In genomic region chr6:50382196-50382595, GRCm38 (mm10) we compare ENCODE assay signal across 9 mouse cellular contexts.
A peak's percentile ranks its signal among the peaks of the same experiment; 100 is the strongest.
DNase-seq lines count a peak whose midpoint lies in the region; ATAC-seq lines count a peak whose summit lies in the region.
"Had no signal": no experiment of that assay in that cellular context is flagged by ENCODE, and none has a peak within 500 bp of the region (broad histone marks: within the 10 kb centered on the region; RNA-seq: fewer than 3 reads in every experiment).

No protein-coding gene starts in this region.

- DNase-seq in kidney, postnatal 25 days: no peak
- DNase-seq in retina, embryonic 14.5 days (ENCODE audit: low spot score): no peak
- DNase-seq in hindbrain, embryonic 14.5 days (ENCODE audit: low spot score): no peak
- DNase-seq: cerebellum, adult 11 months; right cerebral cortex, postnatal 25 days had no signal

- H3K4me1 ChIP-seq in kidney, embryonic 14.5 days (ENCODE audit: control insufficient read depth, insufficient read depth, low read length): 0 out of 2 replicates have a peak, but pooled peaks cover 6% of the 10 kb centered on the region
- H3K4me1 ChIP-seq in embryonic facial prominence, embryonic 15.5 days: peaks cover 41% of the 10 kb centered on the region
- H3K4me1 ChIP-seq in liver, embryonic 16.5 days (ENCODE audit: control insufficient read depth, low read depth, low read length): no peaks in the 10 kb centered on the region; the same call in none of the 2 replicates
- no peaks in the 10 kb centered on the region for H3K4me1 ChIP-seq in hindbrain, embryonic 14.5 days (replicated peaks; ENCODE audit: control insufficient read depth, insufficient read depth, low read length)

- H3K4me3 ChIP-seq in kidney, embryonic 14.5 days (ENCODE audit: low read length): no peak overlapping the region
- H3K4me3 ChIP-seq in embryonic facial prominence, embryonic 15.5 days (replicated peaks): peak overlapping the region; percentile 23; the same call in 1 of the 2 replicates
- no peak overlapping the region for H3K4me3 ChIP-seq in liver, embryonic 16.5 days (ENCODE audit: low read depth, low read length)
- no peak overlapping the region for H3K4me3 ChIP-seq in hindbrain, embryonic 14.5 days (replicated peaks; ENCODE audit: low read length)

- H3K27me3 ChIP-seq in kidney, embryonic 14.5 days (ENCODE audit: control insufficient read depth, insufficient read depth, low read length): no peaks in the 10 kb centered on the region
- H3K27me3 ChIP-seq in embryonic facial prominence, embryonic 15.5 days: no peaks in the 10 kb centered on the region
- no peaks in the 10 kb centered on the region for H3K27me3 ChIP-seq in liver, embryonic 16.5 days (ENCODE audit: control insufficient read depth, insufficient read depth, low read depth, low read length)
- H3K27me3 ChIP-seq in hindbrain, embryonic 14.5 days (ENCODE audit: control insufficient read depth, insufficient read depth, low read length): no peaks in the 10 kb centered on the region

- H3K9ac ChIP-seq in kidney, embryonic 14.5 days (ENCODE audit: low read depth, low read length): no peak overlapping the region; the same call in 1 of the 2 replicates
- no peak overlapping the region for H3K9ac ChIP-seq in embryonic facial prominence, embryonic 15.5 days
- no peak overlapping the region for H3K9ac ChIP-seq in liver, embryonic 16.5 days (ENCODE audit: low read depth, low read length)
- H3K9ac ChIP-seq in hindbrain, embryonic 14.5 days: no peak overlapping the region

- H3K27ac ChIP-seq in kidney, embryonic 14.5 days (ENCODE audit: low read depth, low read length): peak overlapping the region; percentile 55; the same call in 1 of the 2 replicates
- H3K27ac ChIP-seq in embryonic facial prominence, embryonic 15.5 days (replicated peaks): peak overlapping the region; percentile 35; the same call in 1 of the 2 replicates
- H3K27ac ChIP-seq in liver, embryonic 16.5 days (ENCODE audit: low read length): no peak overlapping the region
- no peak overlapping the region for H3K27ac ChIP-seq in hindbrain, embryonic 14.5 days

- peak overlapping the region; percentile 34 for H3K4me2 ChIP-seq in kidney, embryonic 14.5 days (replicated peaks; ENCODE audit: low read depth, low read length)
- H3K4me2 ChIP-seq in embryonic facial prominence, embryonic 15.5 days (replicated peaks): peak overlapping the region; percentile 38
- 0 out of 2 replicates have a peak overlapping the region, but pooled peaks have one; percentile 48 for H3K4me2 ChIP-seq in liver, embryonic 16.5 days (ENCODE audit: low read depth, low read length)
- H3K4me2 ChIP-seq in hindbrain, embryonic 14.5 days (replicated peaks): no peak overlapping the region

- H3K9me3 ChIP-seq in kidney, embryonic 14.5 days (ENCODE audit: control insufficient read depth, low read length): no peaks in the 10 kb centered on the region
- no peaks in the 10 kb centered on the region for H3K9me3 ChIP-seq in embryonic facial prominence, embryonic 15.5 days (replicated peaks)
- no peaks in the 10 kb centered on the region for H3K9me3 ChIP-seq in liver, embryonic 16.5 days (replicated peaks; ENCODE audit: control insufficient read depth, low read length)
- H3K9me3 ChIP-seq in hindbrain, embryonic 14.5 days (ENCODE audit: control insufficient read depth, low read length): no peaks in the 10 kb centered on the region

- no peak for ATAC-seq in kidney, embryonic 14.5 days (ENCODE audit: low FRiP score, low TSS enrichment)
- peak; percentile 5 for ATAC-seq in CD4-positive, CD25-positive, alpha-beta regulatory T cell, adult 4 months
- ATAC-seq in embryonic facial prominence, embryonic 15.5 days (ENCODE audit: insufficient number of reproducible peaks, low FRiP score, low TSS enrichment, low read depth): no peak
- no peak for ATAC-seq in liver, embryonic 16.5 days (ENCODE audit: low read depth)
- ATAC-seq in hindbrain, embryonic 14.5 days (ENCODE audit: low FRiP score): no peak

- 26% methylated on average over 8 of the region's 8 CpGs for WGBS in kidney, embryonic 14.5 days
- WGBS in embryonic facial prominence, embryonic 15.5 days: 35% methylated on average over 8 of the region's 8 CpGs
- 37% methylated on average over 8 of the region's 8 CpGs for WGBS in liver, embryonic 16.5 days (ENCODE audit: insufficient replicate concordance)
- WGBS in hindbrain, embryonic 14.5 days: 69% methylated on average over 8 of the region's 8 CpGs

- H3K36me3 ChIP-seq in kidney, embryonic 14.5 days (ENCODE audit: control insufficient read depth, insufficient read depth, low read length): no peaks in the 10 kb centered on the region
- H3K36me3 ChIP-seq in embryonic facial prominence, embryonic 15.5 days: no peaks in the 10 kb centered on the region
- H3K36me3 ChIP-seq in liver, embryonic 16.5 days (ENCODE audit: control insufficient read depth, insufficient read depth): no peaks in the 10 kb centered on the region
- H3K36me3 ChIP-seq in hindbrain, embryonic 14.5 days (replicated peaks; ENCODE audit: control insufficient read depth, insufficient read depth): no peaks in the 10 kb centered on the region

Comparison
In these comparisons a context has a peak if more than half of its experiments do, and no peak if none do; other contexts are left out.
1. H3K27ac ChIP-seq: peak in kidney, embryonic 14.5 days (single experiment) and embryonic facial prominence, embryonic 15.5 days (single experiment); none in liver, embryonic 16.5 days (single experiment) and hindbrain, embryonic 14.5 days (single experiment).